Mouse (Mus musculus) hematopoietic stem cell, adult 5-6 weeks (primary cell): Measurements from ENCODE around the gene Crebl2. TPM values are rescaled to one million over a fixed set of nuclear protein-coding genes. Genes with fewer than 3 reads are reported as not detected.

ENCODE experiments used
- ATAC-seq, 2 experiments: fragments of 125-278 bp in 1 of 2; replicated peaks in 1 of 2; 2 replicates each; pipeline ENCODE4 v1.8.0; 2016 to 2017; ENCODE audit warnings: inconsistent platforms in 2 of 2, mild to moderate bottlenecking in 2 of 2, moderate number of reproducible peaks in 2 of 2, low read depth in 1 of 2, moderate TSS enrichment in 1 of 2; ENCODE audit not compliant: low FRiP score in 2 of 2, poor library complexity in 2 of 2, severe bottlenecking in 2 of 2, insufficient read depth in 1 of 2, low TSS enrichment in 1 of 2
- total RNA-seq: library from RNA; stranded (forward); fragments of 172-1452, 232-1000 nt; gene quantifications from 2 replicates; pipeline ENCODE4 v1.2.3, GENCODE M21; 2017

Crebl2 gene
- total RNA-seq, 1 experiment from 2014 or later: 12.0 TPM

- no peak for ATAC-seq
Observed at GRCm38 (mm10) chr6:134887711-134888449, 57.9 kb downstream of the Crebl2 start.

- no peak for ATAC-seq
Observed at GRCm38 (mm10) chr6:134888563-134889017, 58.6 kb downstream of the Crebl2 start.

DNA sequence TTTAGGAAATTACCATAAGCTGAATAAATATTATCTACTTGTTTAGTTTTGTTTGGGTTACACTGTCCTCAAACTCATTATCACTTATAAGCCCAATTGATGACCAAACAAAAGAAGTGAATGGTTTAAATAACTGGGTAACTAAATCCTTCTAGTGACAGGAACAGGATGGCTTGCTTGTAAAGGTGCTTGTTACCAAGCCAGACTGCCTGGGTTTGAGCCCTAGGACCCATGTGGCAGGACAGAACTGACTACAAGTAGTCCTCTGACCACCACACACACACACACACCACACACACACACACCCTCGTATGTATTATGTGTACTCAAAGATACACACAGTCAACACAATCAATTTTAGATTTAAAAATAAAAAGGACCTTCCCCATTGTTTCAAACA lies 59.8 kb downstream of the Crebl2 start:
- ATAC-seq: no peak

GRCm38 (mm10) chr6:134890436-134890835 lies 60.5 kb downstream of the Crebl2 start:
- no peak for ATAC-seq

- ATAC-seq: no peak
Observed at GRCm38 (mm10) chr6:134896570-134897436, 66.8 kb downstream of the Crebl2 start.

GRCm38 (mm10) chr6:134897443-134898094 lies 67.6 kb downstream of the Crebl2 start:
- ATAC-seq: peak; percentile 84 to 93

DNA sequence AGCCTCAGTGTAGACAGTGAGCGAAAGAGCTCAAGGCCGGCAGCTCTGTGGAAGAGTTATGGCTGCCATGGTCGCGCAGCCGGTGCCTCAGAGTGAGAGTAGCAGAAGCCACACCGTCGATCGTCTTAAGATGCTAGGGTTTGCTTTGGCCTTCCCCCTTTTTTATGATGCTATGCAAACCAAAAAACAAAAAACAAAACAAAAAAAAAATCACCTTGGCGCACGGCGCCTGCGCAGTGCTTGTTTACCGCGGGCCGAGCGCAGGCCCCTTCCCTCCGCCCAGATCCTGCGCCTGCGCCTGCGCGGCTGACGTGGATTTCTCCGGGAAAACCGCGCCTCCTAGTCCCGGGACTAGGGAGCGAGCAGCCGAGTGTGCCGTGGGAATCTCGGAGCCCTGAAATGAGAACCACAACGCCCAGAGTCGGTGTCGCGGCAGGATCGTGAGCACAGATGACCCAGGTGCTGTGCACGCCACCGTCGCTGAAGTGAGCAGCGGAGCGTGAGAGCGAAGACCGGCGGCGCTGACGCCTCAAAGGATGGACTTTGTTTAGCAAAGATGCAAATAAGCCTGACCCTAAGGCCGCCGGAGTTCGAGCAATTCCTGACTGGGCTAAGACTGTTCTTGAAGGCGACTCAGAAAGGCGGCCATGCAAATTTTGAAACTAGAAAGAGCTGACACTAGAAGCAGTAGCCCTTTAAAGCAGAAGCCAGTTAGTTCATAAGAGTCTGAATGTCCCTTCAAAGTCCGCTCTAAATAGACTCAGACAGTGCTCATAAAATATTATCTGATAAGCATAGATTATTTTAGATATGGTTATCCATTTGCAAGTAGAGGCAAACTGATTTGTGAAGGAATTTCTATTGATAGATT lies 68.4 kb downstream of the Crebl2 start, which contains the start of gene Gpr19:
TSS of gene Gpr19 (minus strand) at position 484 of the 871 bp plus-strand sequence.
- peak; percentile 58 to 64 for ATAC-seq

DNA sequence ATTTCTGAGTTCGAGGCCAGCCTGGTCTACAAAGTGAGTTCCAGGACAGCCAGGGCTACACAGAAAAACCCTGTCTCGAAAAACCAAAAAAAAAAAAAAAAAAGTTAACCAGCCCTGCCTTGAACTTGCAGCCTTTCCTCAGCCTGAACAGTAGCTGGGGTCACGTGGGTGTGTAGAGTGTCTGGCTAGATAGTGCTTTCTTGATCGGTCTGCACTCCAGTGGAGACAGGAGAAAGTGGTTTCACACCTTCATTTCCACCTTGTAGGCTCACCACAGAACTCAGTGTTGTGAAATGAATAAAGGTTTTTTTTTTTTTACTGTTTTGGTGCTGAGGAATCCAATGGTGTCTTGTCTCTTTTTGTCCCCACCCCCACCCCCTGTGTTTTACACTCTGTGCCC lies 73.4 kb downstream of the Crebl2 start:
- no peak for ATAC-seq

DNA sequence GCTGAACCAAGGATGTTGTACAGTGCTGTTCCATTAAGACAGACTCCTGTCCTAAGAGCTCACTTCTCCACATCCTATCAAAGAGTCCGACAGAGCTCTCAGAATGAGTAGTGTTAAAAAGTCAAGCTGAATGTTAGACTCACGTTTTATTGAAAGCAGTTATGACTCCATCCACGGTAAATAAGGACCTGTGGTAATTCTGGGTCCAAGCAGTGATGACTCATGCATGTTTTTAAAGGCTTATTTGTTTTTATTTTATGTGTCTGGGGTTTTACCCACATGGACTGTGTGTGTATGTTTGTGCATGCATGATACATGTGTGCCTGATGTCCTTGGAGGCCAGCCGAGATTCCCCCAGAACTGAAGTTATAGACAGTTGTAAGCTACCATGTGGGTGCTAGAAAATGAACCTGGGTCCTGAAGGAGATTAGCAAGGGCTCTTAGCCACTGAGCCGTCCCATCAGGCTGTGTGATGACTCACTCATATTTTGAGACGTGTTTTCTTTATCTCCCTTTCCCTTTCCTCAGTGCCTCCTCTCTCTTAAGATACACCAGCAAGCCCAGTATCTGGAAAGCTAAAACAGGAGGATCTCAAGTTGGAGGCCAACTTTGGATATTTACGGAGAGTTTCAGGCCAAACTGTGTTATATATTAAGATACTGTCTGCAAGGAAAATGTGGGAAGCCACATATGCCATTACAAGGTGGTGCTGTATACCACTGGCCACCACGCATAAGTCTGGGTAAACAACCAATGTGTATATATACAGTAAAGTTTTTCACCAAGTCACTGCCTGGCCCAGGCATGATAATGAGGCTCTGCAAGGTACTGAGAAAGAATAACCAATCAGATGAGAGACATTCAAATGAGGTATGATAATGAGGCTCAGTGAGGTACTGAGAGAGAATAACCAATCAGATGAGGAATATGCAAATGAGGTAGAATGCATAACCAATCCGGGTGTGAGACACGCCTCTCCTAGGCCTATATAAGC lies 74.2 kb downstream of the Crebl2 start:
- no peak for ATAC-seq

- ATAC-seq: no peak
Observed at GRCm38 (mm10) chr6:134905811-134906210, 75.9 kb downstream of the Crebl2 start.

Other genes with a start within 250 kb of the Crebl2 start
- 10.1 and 11.1 TPM in 2 replicates for gene Mansc1, start 197.7 kb upstream of the Crebl2 start, total RNA-seq
- 7.8 and 8.5 TPM in 2 replicates for gene Borcs5, start 190.6 kb upstream of the Crebl2 start, total RNA-seq
- gene Dusp16, start 37.5 kb upstream of the Crebl2 start, total RNA-seq: 7.8 and 18.8 TPM in 2 replicates
- gene Gpr19, start 68.4 kb downstream of the Crebl2 start, total RNA-seq: 4.6 and 9.9 TPM in 2 replicates
- gene Cdkn1b, start 90.2 kb downstream of the Crebl2 start, total RNA-seq: 74.5 and 98.0 TPM in 2 replicates
- 0.94 and 2.0 TPM in 2 replicates for gene Apold1, start 151.6 kb downstream of the Crebl2 start, total RNA-seq
- gene Ddx47, start 181.5 kb downstream of the Crebl2 start, total RNA-seq: 127 and 132 TPM in 2 replicates
- 0.84 TPM in 1 of 2 replicates, not detected in the other for gene Gprc5a, start 235.5 kb downstream of the Crebl2 start, total RNA-seq